Mouse (Mus musculus) embryonic facial prominence, embryonic 11.5 days (tissue): ENCODE results near the gene Nanos2. TPM values are rescaled to one million over a fixed set of nuclear protein-coding genes. Genes with fewer than 3 reads are reported as not detected.

Experiments
- ATAC-seq: fragments of 200-750 bp; cut with Nextera tagmentation; replicated peaks from 2 replicates; pipeline ENCODE4 v1.8.0; 2017; ENCODE audit warnings: low read depth; ENCODE audit not compliant: insufficient number of reproducible peaks, low FRiP score, low TSS enrichment
- DNase-seq: peaks from one replicate; pipeline ENCODE4 v3.0.0-alpha.2; 2015; ENCODE audit warnings: low spot score
- H3K27ac ChIP-seq: fragments of 300-500 bp; sonication (generic); replicated peaks from 2 replicates; pipeline ENCODE4 v1.5.1; 2014; ENCODE audit warnings: mild to moderate bottlenecking, low read depth, low read length, control low read depth
- H3K27me3 ChIP-seq: fragments of 300-500 bp; sonication (generic); 2 replicates; pipeline ENCODE4 v1.6.1; 2014; ENCODE audit warnings: mild to moderate bottlenecking, low read length, moderate library complexity, mixed read lengths; ENCODE audit not compliant: control insufficient read depth, insufficient read depth
- H3K36me3 ChIP-seq: fragments of 300-500 bp; sonication (generic); replicated peaks from 2 replicates; pipeline ENCODE4 v1.6.1; 2014; ENCODE audit warnings: low read depth, mild to moderate bottlenecking, low read length, moderate library complexity, mixed read lengths; ENCODE audit not compliant: control insufficient read depth, insufficient read depth
- H3K4me1 ChIP-seq: fragments of 300-500 bp; sonication (generic); 2 replicates; pipeline ENCODE4 v1.6.1; 2014; ENCODE audit warnings: low read length, mixed read lengths; ENCODE audit not compliant: control insufficient read depth, insufficient read depth
- H3K4me2 ChIP-seq: fragments of 300-500 bp; sonication (generic); 2 replicates; pipeline ENCODE4 v1.6.1; 2014; ENCODE audit warnings: low read depth, mild to moderate bottlenecking, control low read depth, low read length, moderate library complexity
- H3K4me3 ChIP-seq: fragments of 300-500 bp; sonication (generic); 2 replicates; pipeline ENCODE4 v1.5.1; 2014; ENCODE audit warnings: low read depth, low read length, control low read depth
- H3K9ac ChIP-seq: fragments of 300-500 bp; sonication (generic); replicated peaks from 2 replicates; pipeline ENCODE4 v1.6.1; 2014; ENCODE audit warnings: mild to moderate bottlenecking, control low read depth, low read length
- H3K9me3 ChIP-seq: fragments of 300-500 bp; sonication (generic); replicated peaks from 2 replicates; pipeline ENCODE4 v1.6.1; 2016; ENCODE audit warnings: mild to moderate bottlenecking, low read length, inconsistent platforms, mixed read lengths; ENCODE audit not compliant: control insufficient read depth
- WGBS: fragments of 180-500 bp; shearing (Covaris S2); extraction: QIAGEN DNeasy Blood & Tissue Kit; methylation state at CpG from one replicate; pipeline ENCODE4 v1.1.7; 2014; 5-methylcytosine and 5-hydroxymethylcytosine counted together
- polyA plus RNA-seq: library from polyadenylated mRNA; unstranded; fragments of >200 nt; fragmentation: Nextera tagmentation; extraction: Ambion mirVana; gene quantifications from 2 replicates; pipeline ENCODE4 v1.2.1, GENCODE M21; 2014

The Nanos2 gene
- polyA plus RNA-seq, 1 experiment from 2014 or later = not detected

DNA sequence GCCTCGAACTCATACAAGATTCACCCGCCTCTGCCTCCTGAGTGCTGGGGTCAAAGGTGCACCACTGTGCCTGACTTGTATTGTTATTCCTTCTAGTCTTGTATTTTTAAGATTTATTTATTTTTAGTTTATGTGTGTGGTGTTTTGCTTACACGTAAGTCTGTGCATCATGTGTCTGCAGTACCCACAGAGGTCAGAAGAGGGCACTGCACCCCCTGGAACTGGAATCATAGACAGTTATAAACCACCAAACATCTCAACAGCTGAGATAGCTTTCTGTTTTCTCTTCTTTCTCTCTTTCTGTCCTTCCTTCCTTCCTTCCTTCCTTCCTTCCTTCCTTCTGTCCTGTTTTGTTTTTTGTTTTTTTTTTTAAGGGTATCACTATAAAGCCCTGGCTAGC lies 16.2 kb upstream of the Nanos2 start:
- ATAC-seq (no peak), DNase-seq (no peak)
- H3K4me1 ChIP-seq = no peaks in the 10 kb centered on the region
- H3K27me3 ChIP-seq = no peaks in the 10 kb centered on the region
- H3K9me3 ChIP-seq = no peaks in the 10 kb centered on the region
- H3K9ac ChIP-seq = no peak overlapping the region
- no peak overlapping the region for H3K4me2 ChIP-seq
- H3K36me3 ChIP-seq = no peaks in the 10 kb centered on the region
- no peak overlapping the region for H3K4me3 ChIP-seq
- 89% methylated on average over 3 of the region's 3 CpGs for WGBS
- H3K27ac ChIP-seq = no peak overlapping the region

DNA sequence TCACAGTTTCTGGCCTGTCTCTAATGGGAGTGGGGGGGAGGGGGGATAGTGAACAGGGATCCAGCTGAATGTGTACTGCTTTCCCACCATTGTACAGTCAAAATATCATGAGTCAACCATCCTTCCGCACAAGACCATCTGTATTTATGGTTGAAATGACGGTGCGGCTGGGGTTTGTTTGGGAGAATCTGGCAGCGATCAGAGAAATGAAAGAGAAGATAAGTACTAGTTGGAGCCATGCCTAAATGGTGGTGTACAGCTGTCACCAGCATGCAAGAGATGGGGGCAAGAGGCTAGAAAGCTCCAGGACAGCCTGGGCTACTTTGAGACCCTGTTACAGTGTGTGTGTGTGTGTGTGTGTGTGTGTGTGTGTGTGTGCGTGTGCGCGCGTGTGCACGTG lies 8.8 kb upstream of the Nanos2 start:
- Histone ChIP-seq H3K9me3 (no peaks in the 10 kb centered on the region), H3K36me3 (no peaks in the 10 kb centered on the region), H3K27ac (no peak overlapping the region), H3K27me3 (no peaks in the 10 kb centered on the region), H3K4me2 (no peak overlapping the region), H3K4me3 (no peak overlapping the region), H3K4me1 (no peaks in the 10 kb centered on the region), H3K9ac (no peak overlapping the region)
- ATAC-seq = no peak
- WGBS = 88% methylated on average over 9 of the region's 9 CpGs
- DNase-seq = no peak

DNA sequence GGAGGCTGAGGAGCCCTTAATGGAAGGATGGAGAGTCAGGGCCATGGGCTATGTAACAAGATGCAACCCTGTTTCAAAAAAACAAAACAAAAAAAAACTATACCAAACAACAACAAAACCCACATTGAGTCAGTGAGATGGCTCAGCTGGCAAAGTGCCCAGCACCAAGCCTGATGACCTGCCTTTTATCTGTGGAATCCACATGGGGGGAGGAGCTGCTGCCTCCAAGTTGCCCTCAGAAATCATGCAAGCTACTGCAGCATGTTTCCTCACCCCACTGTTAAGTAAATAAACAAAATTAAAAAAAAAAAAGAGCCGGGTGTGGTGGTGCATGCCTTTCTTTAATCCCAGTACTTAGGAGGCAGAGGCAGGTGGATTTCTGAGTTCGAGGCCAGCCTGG lies 697 bp upstream of the Nanos2 start:
- Histone ChIP-seq H3K9ac (no peak overlapping the region), H3K9me3 (no peaks in the 10 kb centered on the region), H3K4me2 (no peak overlapping the region), H3K36me3 (no peaks in the 10 kb centered on the region), H3K4me3 (no peak overlapping the region), H3K27me3 (no peaks in the 10 kb centered on the region), H3K4me1 (no peaks in the 10 kb centered on the region), H3K27ac (no peak overlapping the region)
- 60% methylated on average over 2 of the region's 2 CpGs for WGBS
- DNase-seq (no peak), ATAC-seq (no peak)

DNA sequence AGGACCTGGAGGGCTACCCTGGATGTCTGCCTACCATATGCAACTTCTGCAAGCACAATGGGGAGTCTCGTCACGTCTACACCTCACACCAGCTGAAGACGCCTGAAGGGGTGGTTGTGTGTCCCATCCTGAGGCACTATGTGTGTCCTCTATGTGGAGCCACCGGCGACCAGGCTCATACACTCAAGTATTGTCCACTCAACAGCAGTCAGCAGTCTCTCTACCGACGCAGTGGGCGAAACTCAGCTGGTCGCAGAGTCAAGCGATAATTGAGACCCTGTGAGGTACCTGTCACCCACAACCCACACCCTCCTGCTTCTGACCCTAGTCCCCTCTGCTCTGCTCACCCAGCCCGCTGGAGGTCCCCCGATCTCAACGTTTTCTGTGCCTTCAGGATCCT lies 547 bp downstream of the Nanos2 start:
- 73% methylated on average over 13 of the region's 13 CpGs for WGBS
- Histone ChIP-seq H3K27me3 (peaks cover 7% of the 10 kb centered on the region), H3K9ac (no peak overlapping the region), H3K9me3 (no peaks in the 10 kb centered on the region), H3K4me1 (peaks cover 6% of the 10 kb centered on the region; the same call in 1 of the 2 replicates), H3K36me3 (no peaks in the 10 kb centered on the region), H3K4me3 (no peak overlapping the region), H3K27ac (no peak overlapping the region), H3K4me2 (no peak overlapping the region)
- no peak for ATAC-seq
- DNase-seq = no peak

DNA sequence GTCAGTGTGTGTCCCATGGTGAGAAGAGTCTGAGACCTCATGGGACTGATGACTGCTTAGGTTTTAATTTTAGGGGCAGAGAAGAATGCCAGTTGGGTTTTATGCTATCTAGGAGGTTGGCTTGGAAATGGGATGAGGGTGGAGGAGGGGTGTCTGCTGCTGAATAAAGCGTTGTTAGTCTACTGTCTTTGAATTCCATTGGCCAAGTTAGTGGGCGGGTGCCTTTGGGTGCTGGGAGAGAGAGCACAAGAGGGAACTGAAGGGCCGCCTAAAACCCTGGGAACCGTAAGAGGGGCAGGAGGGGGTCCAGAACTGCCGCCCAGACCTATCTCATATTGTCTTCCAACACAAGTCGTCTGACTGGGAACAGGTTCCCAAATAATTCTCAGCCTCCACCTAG lies 1.6 kb downstream of the Nanos2 start:
- Histone ChIP-seq H3K4me1 (peaks cover 6% of the 10 kb centered on the region; the same call in 1 of the 2 replicates), H3K4me2 (no peak overlapping the region), H3K9ac (no peak overlapping the region), H3K4me3 (no peak overlapping the region), H3K36me3 (no peaks in the 10 kb centered on the region), H3K27ac (no peak overlapping the region), H3K27me3 (peaks cover 11% of the 10 kb centered on the region), H3K9me3 (no peaks in the 10 kb centered on the region)
- no peak for DNase-seq
- no peak for ATAC-seq
- 73% methylated on average over 6 of the region's 6 CpGs for WGBS

DNA sequence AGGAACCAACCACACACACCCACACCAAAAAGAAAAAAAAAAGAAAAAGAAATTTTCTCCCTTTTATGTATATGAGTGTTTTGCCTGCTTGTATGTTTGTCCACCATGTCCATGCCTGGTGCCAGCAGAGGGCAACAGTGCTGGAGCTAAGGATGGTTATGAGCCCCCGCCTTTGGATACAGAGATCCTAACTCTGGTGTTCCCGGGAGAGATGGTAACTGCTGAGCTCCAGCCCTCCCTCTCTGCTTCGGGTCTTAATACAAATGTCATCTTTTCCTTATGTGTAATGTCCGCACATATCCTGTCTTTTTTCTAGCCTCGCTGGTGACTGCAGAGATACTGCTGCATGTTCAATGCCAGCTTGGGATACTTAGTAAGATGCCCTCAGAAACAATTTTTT lies 2.8 kb downstream of the Nanos2 start:
- no peak for ATAC-seq
- peak overlapping the region; percentile 32; the same call in 1 of the 2 replicates for H3K9ac ChIP-seq

DNA sequence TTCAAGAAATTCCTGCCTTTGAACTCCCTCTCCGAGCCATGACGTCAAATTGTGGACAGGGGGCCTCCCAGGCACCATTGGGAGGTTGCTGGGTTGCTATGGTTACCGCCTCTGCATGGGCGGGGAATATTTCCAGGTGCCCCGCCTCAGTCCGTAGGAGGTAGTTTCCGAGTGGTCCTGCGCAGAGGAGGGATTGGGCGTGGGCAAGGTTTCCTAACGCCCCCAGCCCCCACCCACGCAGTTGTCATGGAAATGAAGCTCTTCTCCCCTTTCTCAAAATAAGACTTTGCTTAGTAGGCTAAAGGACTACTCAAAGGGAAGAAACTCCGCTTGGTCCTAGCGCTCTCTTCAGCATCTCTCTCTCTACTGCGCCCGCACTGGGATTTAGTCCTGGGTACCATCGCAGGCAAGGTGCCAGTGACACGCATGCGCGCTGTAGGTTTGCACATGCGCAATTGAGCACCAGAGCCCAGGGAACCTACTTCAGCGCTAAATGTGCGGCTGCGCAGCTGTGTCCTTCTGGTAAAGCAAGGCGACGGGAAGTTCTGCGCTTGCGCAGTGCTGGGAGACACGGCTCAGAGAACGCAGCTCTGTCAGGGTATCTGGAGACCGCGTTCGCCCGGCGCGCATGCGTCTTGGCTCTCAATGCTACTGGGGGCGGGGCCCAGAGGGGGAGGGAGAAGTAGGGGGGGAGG lies 3.5 kb downstream of the Nanos2 start, which contains the start of gene Mypop:
Mypop (plus strand) TSS at position 645 of the 695 bp plus-strand sequence.
- Histone ChIP-seq H3K36me3 (no peaks in the 10 kb centered on the region; the same call in 1 of the 2 replicates), H3K4me1 (peaks cover 6% of the 10 kb centered on the region; the same call in 1 of the 2 replicates), H3K9ac (peak within 1 kb of the TSS; percentile 65), H3K4me3 (peak within 1 kb of the TSS; percentile 48), H3K27ac (peak within 1 kb of the TSS; percentile 68), H3K4me2 (peak within 1 kb of the TSS; percentile 87), H3K9me3 (no peaks in the 10 kb centered on the region), H3K27me3 (peaks cover 11% of the 10 kb centered on the region)
- DNase-seq = peak; percentile 100
- WGBS = 0% methylated on average over 37 of the region's 37 CpGs
- peak; percentile 94 for ATAC-seq

More for the DNA sequence above, 2.8 kb downstream of the Nanos2 start:
- H3K4me2 ChIP-seq = peak overlapping the region; percentile 47
- no peaks in the 10 kb centered on the region for H3K9me3 ChIP-seq
- WGBS = 8% methylated on average over 5 of the region's 5 CpGs
- peak; percentile 38 for DNase-seq
- H3K4me3 ChIP-seq = peak overlapping the region; percentile 48
- no peaks in the 10 kb centered on the region; the same call in 1 of the 2 replicates for H3K36me3 ChIP-seq
- no peak overlapping the region for H3K27ac ChIP-seq
- peaks cover 6% of the 10 kb centered on the region; the same call in 1 of the 2 replicates for H3K4me1 ChIP-seq
- H3K27me3 ChIP-seq = peaks cover 11% of the 10 kb centered on the region

DNA sequence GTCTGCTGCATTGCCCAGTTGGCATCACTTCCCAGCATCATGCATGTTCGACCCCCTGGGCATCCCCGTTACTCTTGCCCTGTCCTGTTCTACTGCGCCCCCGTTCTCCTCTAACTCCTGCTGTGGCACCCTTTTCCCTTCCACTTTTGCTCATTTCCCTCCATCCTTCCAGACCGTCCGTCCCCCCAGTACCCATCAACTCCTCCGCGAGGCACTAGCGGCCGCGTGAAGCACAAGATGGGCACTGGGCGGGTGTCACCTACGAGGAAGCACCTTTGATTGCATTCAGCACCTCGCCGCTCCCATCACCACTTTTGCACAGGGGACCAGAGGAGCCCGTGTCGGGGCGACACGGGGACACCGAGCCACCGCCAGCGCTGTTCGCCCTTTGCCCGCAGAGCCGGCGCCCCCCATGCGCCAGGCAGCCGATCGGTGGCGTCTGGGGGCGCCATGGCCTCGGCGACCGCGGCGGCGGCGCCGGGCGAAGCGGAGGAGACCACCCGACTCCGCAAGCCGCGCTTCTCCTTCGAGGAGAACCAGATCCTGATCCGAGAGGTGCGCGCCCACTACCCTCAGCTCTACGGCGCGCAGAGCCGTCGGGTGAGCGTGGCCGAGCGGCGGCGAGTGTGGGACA lies 4.6 kb downstream of the Nanos2 start:
- Histone ChIP-seq H3K27ac (no peak overlapping the region), H3K4me1 (peaks cover 6% of the 10 kb centered on the region; the same call in 1 of the 2 replicates), H3K9ac (peak overlapping the region; percentile 65), H3K4me3 (peak overlapping the region; percentile 48), H3K27me3 (peaks cover 11% of the 10 kb centered on the region), H3K36me3 (no peaks in the 10 kb centered on the region; the same call in 1 of the 2 replicates), H3K9me3 (no peaks in the 10 kb centered on the region), H3K4me2 (peak overlapping the region; percentile 87)
- 1% methylated on average over 59 of the region's 59 CpGs for WGBS
- DNase-seq = peak; percentile 24
- no peak; the same call in 1 of the 2 replicates for ATAC-seq
